Mouse (Mus musculus): ENCODE data around the gene Zgpat. TPM values are rescaled to one million over a fixed set of nuclear protein-coding genes. Genes with fewer than 3 reads are reported as not detected.

The Zgpat gene
- 10 to 100 TPM; 69.8 to 88.2 (median 76.7) TPM for total RNA-seq (2022)

GRCm38 (mm10) chr2:181364860-181365596 is at the start of gene Zgpat, which contains the start of gene Arfrp1:
Gene Zgpat, plus strand, starts transcription at chr2:181364928.
Gene Arfrp1, minus strand, starts transcription at chr2:181365404.
- peak; percentile 70 to 81 for DNase-seq (ENCODE audit: low spot score in 2 of 2)

GRCm38 (mm10) chr2:181319248-181320102 is 45.3 kb upstream of the Zgpat start, which contains the start of gene Rtel1:
Gene Rtel1, plus strand, starts transcription at chr2:181319739.
- peak; percentile 69 to 73 for DNase-seq (ENCODE audit: low spot score in 2 of 2)

GRCm38 (mm10) chr2:181320103-181320499 is 44.6 kb upstream of the Zgpat start:
- no peak for DNase-seq (ENCODE audit: low spot score in 2 of 2)

GRCm38 (mm10) chr2:181322136-181322535 is 42.6 kb upstream of the Zgpat start:
- DNase-seq (ENCODE audit: low spot score in 2 of 2), result no peak

GRCm38 (mm10) chr2:181326098-181326497 is 38.6 kb upstream of the Zgpat start:
- DNase-seq (ENCODE audit: low spot score in 2 of 2), result no peak

GRCm38 (mm10) chr2:181332542-181332941 is 32.2 kb upstream of the Zgpat start:
- DNase-seq (ENCODE audit: low spot score in 2 of 2), result no peak

GRCm38 (mm10) chr2:181334023-181334422 is 30.7 kb upstream of the Zgpat start:
- peak; percentile 38 to 77 for DNase-seq (ENCODE audit: low spot score in 2 of 2)

GRCm38 (mm10) chr2:181340426-181340825 is 24.3 kb upstream of the Zgpat start:
- DNase-seq (ENCODE audit: low spot score in 2 of 2), result no peak

- no peak for DNase-seq (ENCODE audit: low spot score in 2 of 2)
Measured at GRCm38 (mm10) chr2:181342766-181343165, 22.0 kb upstream of the Zgpat start.

- no peak for DNase-seq (ENCODE audit: low spot score in 2 of 2)
Measured at GRCm38 (mm10) chr2:181356780-181357179, 7.9 kb upstream of the Zgpat start.

- DNase-seq (ENCODE audit: low spot score in 2 of 2), result no peak
Measured at GRCm38 (mm10) chr2:181363946-181364345, 782 bp upstream of the Zgpat start.

- DNase-seq (ENCODE audit: low spot score in 2 of 2), result no peak
Measured at GRCm38 (mm10) chr2:181364487-181364859, 255 bp upstream of the Zgpat start.

GRCm38 (mm10) chr2:181365655-181366075 is 937 bp downstream of the Zgpat start:
- no peak for DNase-seq (ENCODE audit: low spot score in 2 of 2)

GRCm38 (mm10) chr2:181370001-181370400 is 5.3 kb downstream of the Zgpat start:
- DNase-seq (ENCODE audit: low spot score in 2 of 2), result no peak

- DNase-seq (ENCODE audit: low spot score in 2 of 2), result no peak
Measured at GRCm38 (mm10) chr2:181375787-181376186, 11.1 kb downstream of the Zgpat start.

GRCm38 (mm10) chr2:181377230-181377629 is 12.5 kb downstream of the Zgpat start:
- no peak for DNase-seq (ENCODE audit: low spot score in 2 of 2)

- DNase-seq (ENCODE audit: low spot score in 2 of 2), result no peak
Measured at GRCm38 (mm10) chr2:181378701-181379100, 14.0 kb downstream of the Zgpat start.

GRCm38 (mm10) chr2:181379778-181380177 is 15.1 kb downstream of the Zgpat start, which contains the start of gene Lime1:
Gene Lime1, plus strand, starts transcription at chr2:181380078.
- DNase-seq (ENCODE audit: low spot score in 2 of 2), result no peak

- no peak for DNase-seq (ENCODE audit: low spot score in 2 of 2)
Measured at GRCm38 (mm10) chr2:181380251-181380650, 15.5 kb downstream of the Zgpat start.

- no peak for DNase-seq (ENCODE audit: low spot score in 2 of 2)
Measured at GRCm38 (mm10) chr2:181381107-181381506, 16.4 kb downstream of the Zgpat start.

GRCm38 (mm10) chr2:181381631-181382306 is 17.0 kb downstream of the Zgpat start:
- DNase-seq (ENCODE audit: low spot score in 2 of 2), result no peak

GRCm38 (mm10) chr2:181384463-181384862 is 19.7 kb downstream of the Zgpat start:
- no peak for DNase-seq (ENCODE audit: low spot score in 2 of 2)

Measured in layer of hippocampus, adult 8-10 months (tissue).